Mouse (Mus musculus) gastrocnemius, adult 2 months (tissue): ENCODE data around the gene Gigyf2. TPM values are rescaled to one million over a fixed set of nuclear protein-coding genes. Genes with fewer than 3 reads are reported as not detected.

Source experiments
- DNase-seq: peaks from one replicate; pipeline ENCODE4 v3.0.0; 2022
- H3K27ac ChIP-seq: fragments of 200-600 bp; 2 replicates; pipeline ENCODE4 v1.8.1; 2022; ENCODE audit warnings: mild to moderate bottlenecking
- H3K4me3 ChIP-seq: fragments of 200-600 bp; 2 replicates; pipeline ENCODE4 v1.8.1; 2022; ENCODE audit warnings: mild to moderate bottlenecking, moderate library complexity
- CTCF ChIP-seq: fragments of 200-600 bp; IDR thresholded peaks from 2 replicates; pipeline ENCODE4 v1.8.1; 2022; ENCODE audit warnings: antibody characterized with exemption, mild to moderate bottlenecking, moderate library complexity
- intact Hi-C: fragments of 180-260 bp; cut with DNase I; formaldehyde crosslinking; loops from one replicate; pipeline ENCODE4 v1.15.1; 2025
- total RNA-seq, 2 experiments: library from RNA; stranded (reverse); gene quantifications; 2 replicates each; pipeline ENCODE4 v1.2.3; 2021

The Gigyf2 gene
- total RNA-seq, 2 experiments from 2014 or later, result 38.2 to 40.2 TPM

GRCm38 (mm10) chr1:87471914-87472313 is 145.1 kb downstream of the Gigyf2 start:
- TF ChIP-seq CTCF, result no peak
- no peak overlapping the region for H3K27ac ChIP-seq
- intact Hi-C loops, result no loop called here

GRCm38 (mm10) chr1:87472576-87472975 is 145.8 kb downstream of the Gigyf2 start:
- no peak for TF ChIP-seq CTCF
- intact Hi-C loops, result no loop called here
- H3K4me3 ChIP-seq, result no peak overlapping the region
- no peak overlapping the region for H3K27ac ChIP-seq
- peak; percentile 63 for DNase-seq

More at GRCm38 (mm10) chr1:87471914-87472313, 145.1 kb downstream of the Gigyf2 start:
- no peak overlapping the region for H3K4me3 ChIP-seq
- DNase-seq, result no peak

- no peak for DNase-seq
- H3K4me3 ChIP-seq, result peak overlapping the region; percentile 51
- intact Hi-C loops, result no loop called here
- TF ChIP-seq CTCF, result no peak
- no peak overlapping the region for H3K27ac ChIP-seq
These were observed 148.5 kb downstream of the Gigyf2 start for GRCm38 (mm10) chr1:87475076-87475895.

- no peak for TF ChIP-seq CTCF
- intact Hi-C loops, result no loop called here
- H3K4me3 ChIP-seq, result no peak overlapping the region
- peak; percentile 61 for DNase-seq
- no peak overlapping the region for H3K27ac ChIP-seq
These were observed 155.7 kb downstream of the Gigyf2 start for GRCm38 (mm10) chr1:87482546-87482945.

GRCm38 (mm10) chr1:87486386-87486785 is 159.6 kb downstream of the Gigyf2 start:
- no peak overlapping the region for H3K4me3 ChIP-seq
- TF ChIP-seq CTCF, result no peak

GRCm38 (mm10) chr1:87492285-87492684 is 165.5 kb downstream of the Gigyf2 start:
- TF ChIP-seq CTCF, result no peak
- no peak for DNase-seq
- intact Hi-C loops, result no loop called here
- Histone ChIP-seq H3K4me3 (no peak overlapping the region), H3K27ac (no peak overlapping the region)

More at GRCm38 (mm10) chr1:87486386-87486785, 159.6 kb downstream of the Gigyf2 start:
- peak; percentile 81 for DNase-seq
- no peak overlapping the region for H3K27ac ChIP-seq
- intact Hi-C loops, result no loop called here

- intact Hi-C loops, result no loop called here
- no peak overlapping the region for H3K27ac ChIP-seq
- DNase-seq, result no peak
- no peak for TF ChIP-seq CTCF
- no peak overlapping the region for H3K4me3 ChIP-seq
These were observed 166.7 kb downstream of the Gigyf2 start for GRCm38 (mm10) chr1:87493542-87493941.

Other genes starting within 250 kb of the Gigyf2 start
- gene Alppl2, start 237.1 kb upstream of the Gigyf2 start, total RNA-seq, result not detected
- gene Alpi, start 225.4 kb upstream of the Gigyf2 start, total RNA-seq, result not detected
- gene Akp3, start 202.0 kb upstream of the Gigyf2 start, total RNA-seq, result not detected
- not detected for gene Ecel1, start 170.5 kb upstream of the Gigyf2 start, total RNA-seq
- not detected for gene Prss56, start 143.7 kb upstream of the Gigyf2 start, total RNA-seq
- 1 to 10 TPM; 1.8 to 2.3 TPM for gene Chrnd, start 136.4 kb upstream of the Gigyf2 start, total RNA-seq
- gene Chrng, start 122.3 kb upstream of the Gigyf2 start, total RNA-seq, result not detected
- gene Eif4e2, start 113.1 kb upstream of the Gigyf2 start, total RNA-seq, result 10 to 100 TPM; 53.0 to 57.0 TPM
- gene Efhd1, start 62.6 kb upstream of the Gigyf2 start, total RNA-seq, result 1 to 10 TPM; 3.7 to 7.4 TPM
- gene Kcnj13, start 67.7 kb downstream of the Gigyf2 start, total RNA-seq, result under 1 TPM in 1 of 2 experiments, not detected in 1; 0.25 TPM
- gene Snorc, start 143.3 kb downstream of the Gigyf2 start, total RNA-seq, result not detected
- gene Neu2, start 182.9 kb downstream of the Gigyf2 start, total RNA-seq, result 10 to 100 TPM in 1 of 2 experiments, 1 to 10 TPM in 1; 8.9 to 11.7 TPM
- under 1 TPM; 0.08 to 0.17 TPM for gene Ngef, start 246.9 kb downstream of the Gigyf2 start, total RNA-seq